Mouse (Mus musculus): ENCODE data around the gene Col28a1.

DNA sequence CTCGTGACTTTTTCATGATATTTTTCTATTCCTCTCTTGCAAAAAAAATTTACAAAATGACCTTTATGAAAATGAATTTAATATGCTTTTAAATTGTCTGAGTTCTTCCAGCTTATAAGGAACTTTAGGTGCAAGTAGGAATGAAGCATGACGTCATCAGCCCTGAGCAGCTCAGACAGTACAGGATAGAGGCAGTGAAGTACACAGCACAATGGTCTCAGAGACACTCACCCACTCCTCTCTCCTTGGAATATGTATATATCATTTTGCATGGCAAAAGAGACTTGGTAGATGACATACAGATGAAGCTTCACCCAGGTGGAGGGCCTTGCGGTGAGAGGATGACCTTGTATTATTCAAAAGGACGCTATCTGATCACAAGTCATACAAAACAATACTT lies 197.7 kb downstream of the Col28a1 start:
- TF ChIP-seq TAL1 (IDR thresholded peaks at IDR 0.05; ENCODE audit: low read length) (no peak), GATA1 (IDR thresholded peaks at IDR 0.05; ENCODE audit: low read length) (no peak)

All from erythroblast, embryonic 14.5 days (primary cell).